Mouse (Mus musculus) stomach, embryonic 15.5 days (tissue): ENCODE measurements around the gene Ate1. TPM values are rescaled to one million over a fixed set of nuclear protein-coding genes. Genes with fewer than 3 reads are reported as not detected.
"Not testable (repeated sequence)": the region's sequence is repeated elsewhere in the genome, so short reads cannot be mapped to it uniquely, and the experiment has no call there.

Source experiments
- ATAC-seq: fragments of 200-750 bp; cut with Nextera tagmentation; 2 replicates; pipeline ENCODE4 v1.8.0; 2017; ENCODE audit warnings: low read depth, moderate number of reproducible peaks, moderate TSS enrichment; ENCODE audit not compliant: insufficient read depth, low FRiP score
- H3K27ac ChIP-seq: fragments of 300-500 bp; sonication (generic); 2 replicates; pipeline ENCODE4 v1.5.1; 2015; ENCODE audit warnings: mild to moderate bottlenecking, inconsistent platforms
- H3K27me3 ChIP-seq: fragments of 300-500 bp; sonication (generic); replicated peaks from 2 replicates; pipeline ENCODE4 v1.6.1; 2015; ENCODE audit warnings: inconsistent platforms
- H3K36me3 ChIP-seq: fragments of 300-500 bp; sonication (generic); 2 replicates; pipeline ENCODE4 v1.6.1; 2015; ENCODE audit warnings: inconsistent platforms
- H3K4me1 ChIP-seq: fragments of 300-500 bp; sonication (generic); 2 replicates; pipeline ENCODE4 v1.6.1; 2015; ENCODE audit warnings: inconsistent platforms
- H3K4me2 ChIP-seq: fragments of 300-500 bp; sonication (generic); 2 replicates; pipeline ENCODE4 v1.6.1; 2015; ENCODE audit warnings: mild to moderate bottlenecking, inconsistent platforms
- H3K4me3 ChIP-seq: fragments of 300-500 bp; sonication (generic); replicated peaks from 2 replicates; pipeline ENCODE4 v1.5.1; 2015; ENCODE audit warnings: inconsistent platforms
- H3K9ac ChIP-seq: fragments of 300-500 bp; sonication (generic); 2 replicates; pipeline ENCODE4 v1.6.1; 2015; ENCODE audit warnings: inconsistent platforms
- H3K9me3 ChIP-seq: fragments of 300-500 bp; sonication (generic); 2 replicates; pipeline ENCODE4 v1.6.1; 2016; ENCODE audit warnings: inconsistent platforms
- WGBS: fragments of 180-500 bp; shearing (Covaris S2); methylation state at CpG from one replicate; pipeline ENCODE4 v1.1.7; 2015; 5-methylcytosine and 5-hydroxymethylcytosine counted together
- polyA plus RNA-seq: library from polyadenylated mRNA; unstranded; fragments of >200 nt; fragmentation: Nextera tagmentation; extraction: Ambion mirVana; gene quantifications from 2 replicates; pipeline ENCODE4 v1.2.1, GENCODE M21; 2015

Ate1 gene
- polyA plus RNA-seq, 1 experiment from 2014 or later: 59.2 TPM

GRCm38 (mm10) chr7:130471045-130471444 is 49.1 kb downstream of the Ate1 start:
- no peaks in the 10 kb centered on the region for H3K27me3 ChIP-seq
- H3K36me3 ChIP-seq: no peaks in the 10 kb centered on the region
- H3K27ac ChIP-seq: no peak overlapping the region
- H3K4me2 ChIP-seq: no peak overlapping the region
- H3K4me1 ChIP-seq: no peaks in the 10 kb centered on the region
- no peak overlapping the region for H3K4me3 ChIP-seq
- 49% methylated on average over 6 of the region's 6 CpGs for WGBS
- ATAC-seq: no peak
- no peak overlapping the region for H3K9ac ChIP-seq
- no peaks in the 10 kb centered on the region for H3K9me3 ChIP-seq

GRCm38 (mm10) chr7:130455587-130456246 is 64.5 kb downstream of the Ate1 start:
- no peak overlapping the region for H3K27ac ChIP-seq
- ATAC-seq: no peak

GRCm38 (mm10) chr7:130454226-130454625 is 65.9 kb downstream of the Ate1 start:
- ATAC-seq: no peak
- Histone ChIP-seq H3K27me3 (no peaks in the 10 kb centered on the region), H3K36me3 (peaks cover 9% of the 10 kb centered on the region), H3K4me2 (no peak overlapping the region), H3K27ac (no peak overlapping the region), H3K9me3 (no peaks in the 10 kb centered on the region), H3K4me1 (no peaks in the 10 kb centered on the region), H3K9ac (no peak overlapping the region), H3K4me3 (no peak overlapping the region)
- 50% methylated on average over 3 of the region's 3 CpGs for WGBS

More at GRCm38 (mm10) chr7:130455587-130456246, 64.5 kb downstream of the Ate1 start:
- Histone ChIP-seq H3K27me3 (no peaks in the 10 kb centered on the region), H3K4me2 (no peak overlapping the region), H3K4me1 (no peaks in the 10 kb centered on the region), H3K4me3 (no peak overlapping the region), H3K36me3 (peaks cover 11% of the 10 kb centered on the region), H3K9me3 (no peaks in the 10 kb centered on the region), H3K9ac (no peak overlapping the region)
- WGBS: 73% methylated on average over 4 of the region's 4 CpGs

- Histone ChIP-seq H3K9ac (no peak overlapping the region), H3K36me3 (no peaks in the 10 kb centered on the region), H3K4me2 (no peak overlapping the region), H3K27me3 (no peaks in the 10 kb centered on the region), H3K4me3 (no peak overlapping the region), H3K27ac (no peak overlapping the region), H3K4me1 (no peaks in the 10 kb centered on the region), H3K9me3 (no peaks in the 10 kb centered on the region)
- 91% methylated on average over 5 of the region's 5 CpGs for WGBS
- no peak for ATAC-seq
These were observed 84.4 kb downstream of the Ate1 start for GRCm38 (mm10) chr7:130435776-130436175.

GRCm38 (mm10) chr7:130432141-130432540 is 88.0 kb downstream of the Ate1 start:
- Histone ChIP-seq H3K4me1 (no peaks in the 10 kb centered on the region), H3K27me3 (no peaks in the 10 kb centered on the region), H3K36me3 (no peaks in the 10 kb centered on the region), H3K4me3 (no peak overlapping the region), H3K4me2 (no peak overlapping the region), H3K27ac (no peak overlapping the region), H3K9me3 (no peaks in the 10 kb centered on the region), H3K9ac (no peak overlapping the region)
- ATAC-seq: no peak
- 95% methylated on average over 2 of the region's 2 CpGs for WGBS

GRCm38 (mm10) chr7:130426586-130426985 is 93.6 kb downstream of the Ate1 start:
- Histone ChIP-seq H3K27ac (no peak overlapping the region), H3K4me2 (no peak overlapping the region), H3K36me3 (no peaks in the 10 kb centered on the region), H3K4me1 (peaks cover 4% of the 10 kb centered on the region; the same call in 1 of the 2 replicates), H3K9ac (no peak overlapping the region), H3K4me3 (no peak overlapping the region), H3K27me3 (no peaks in the 10 kb centered on the region), H3K9me3 (no peaks in the 10 kb centered on the region)
- WGBS: 10% methylated on average over 5 of the region's 5 CpGs
- no peak for ATAC-seq

- Histone ChIP-seq H3K9ac (no peak overlapping the region), H3K27ac (no peak overlapping the region), H3K4me3 (no peak overlapping the region), H3K36me3 (no peaks in the 10 kb centered on the region), H3K4me2 (no peak overlapping the region), H3K4me1 (peaks cover 4% of the 10 kb centered on the region; the same call in 1 of the 2 replicates), H3K9me3 (no peaks in the 10 kb centered on the region), H3K27me3 (no peaks in the 10 kb centered on the region)
- 41% methylated on average over 2 of the region's 2 CpGs for WGBS
- ATAC-seq: no peak
These were observed 94.2 kb downstream of the Ate1 start for GRCm38 (mm10) chr7:130425991-130426390.

- no peak; the same call in 1 of the 2 replicates for ATAC-seq
- Histone ChIP-seq H3K4me3 (no peak overlapping the region), H3K4me2 (no peak overlapping the region), H3K9me3 (no peaks in the 10 kb centered on the region), H3K27ac (peak overlapping the region; percentile 41; the same call in 1 of the 2 replicates), H3K9ac (no peak overlapping the region), H3K36me3 (no peaks in the 10 kb centered on the region), H3K27me3 (no peaks in the 10 kb centered on the region), H3K4me1 (no peaks in the 10 kb centered on the region)
- WGBS: 41% methylated on average over 1 of the region's 1 CpGs
These were observed 100.2 kb downstream of the Ate1 start for GRCm38 (mm10) chr7:130419961-130420360.

GRCm38 (mm10) chr7:130407622-130408021 is 112.5 kb downstream of the Ate1 start:
- 80% methylated on average over 10 of the region's 10 CpGs for WGBS
- H3K27ac ChIP-seq: peak overlapping the region; percentile 61; the same call in 1 of the 2 replicates

GRCm38 (mm10) chr7:130403346-130403745 is 116.8 kb downstream of the Ate1 start:
- Histone ChIP-seq H3K9me3 (no peaks in the 10 kb centered on the region), H3K4me1 (no peaks in the 10 kb centered on the region), H3K27ac (no peak overlapping the region), H3K27me3 (no peaks in the 10 kb centered on the region), H3K9ac (no peak overlapping the region), H3K4me2 (no peak overlapping the region), H3K4me3 (no peak overlapping the region), H3K36me3 (no peaks in the 10 kb centered on the region)
- 77% methylated on average over 2 of the region's 2 CpGs for WGBS
- no peak for ATAC-seq

More at GRCm38 (mm10) chr7:130407622-130408021, 112.5 kb downstream of the Ate1 start:
- no peaks in the 10 kb centered on the region for H3K27me3 ChIP-seq
- H3K9ac ChIP-seq: no peak overlapping the region
- no peak overlapping the region for H3K4me3 ChIP-seq
- H3K4me2 ChIP-seq: no peak overlapping the region
- ATAC-seq: no peak
- H3K36me3 ChIP-seq: no peaks in the 10 kb centered on the region
- H3K4me1 ChIP-seq: peaks cover 2% of the 10 kb centered on the region; the same call in 1 of the 2 replicates
- H3K9me3 ChIP-seq: no peaks in the 10 kb centered on the region

GRCm38 (mm10) chr7:130394697-130395096 is 125.5 kb downstream of the Ate1 start:
- H3K4me3 ChIP-seq: no peak overlapping the region
- no peak for ATAC-seq
- no peak overlapping the region for H3K9ac ChIP-seq
- H3K36me3 ChIP-seq: peaks cover 6% of the 10 kb centered on the region; the same call in 1 of the 2 replicates
- no peaks in the 10 kb centered on the region for H3K27me3 ChIP-seq
- WGBS: 95% methylated on average over 2 of the region's 2 CpGs
- no peaks in the 10 kb centered on the region for H3K4me1 ChIP-seq
- no peak overlapping the region for H3K4me2 ChIP-seq
- H3K27ac ChIP-seq: no peak overlapping the region
- no peaks in the 10 kb centered on the region for H3K9me3 ChIP-seq

GRCm38 (mm10) chr7:130390060-130390459 is 130.1 kb downstream of the Ate1 start:
- not testable (repeated sequence) for H3K27ac ChIP-seq, H3K4me2 ChIP-seq, H3K9ac ChIP-seq, H3K36me3 ChIP-seq, H3K9me3 ChIP-seq, H3K27me3 ChIP-seq, ATAC-seq, H3K4me1 ChIP-seq, H3K4me3 ChIP-seq
- 89% methylated on average over 1 of the region's 1 CpGs for WGBS
